Mouse (Mus musculus) embryonic facial prominence, embryonic 13.5 days (tissue): ENCODE measurements around the gene Clstn3. TPM values are rescaled to one million over a fixed set of nuclear protein-coding genes. Genes with fewer than 3 reads are reported as not detected.

Experiments used
- ATAC-seq: fragments of 200-750 bp; cut with Nextera tagmentation; 2 replicates; pipeline ENCODE4 v1.8.0; 2017; ENCODE audit warnings: low read depth; ENCODE audit not compliant: insufficient number of reproducible peaks, insufficient read depth, low FRiP score, low TSS enrichment
- H3K27ac ChIP-seq: fragments of 300-500 bp; sonication (generic); 2 replicates; pipeline ENCODE4 v1.5.1; 2015; ENCODE audit warnings: moderate library complexity, mild to moderate bottlenecking, inconsistent platforms
- H3K27me3 ChIP-seq: fragments of 300-500 bp; sonication (generic); 2 replicates; pipeline ENCODE4 v1.6.1; 2015; ENCODE audit warnings: mild to moderate bottlenecking, inconsistent platforms
- H3K36me3 ChIP-seq: fragments of 300-500 bp; sonication (generic); 2 replicates; pipeline ENCODE4 v1.6.1; 2015; ENCODE audit warnings: mild to moderate bottlenecking, inconsistent platforms
- H3K4me1 ChIP-seq: fragments of 300-500 bp; sonication (generic); 2 replicates; pipeline ENCODE4 v1.6.1; 2015; ENCODE audit warnings: inconsistent platforms
- H3K4me2 ChIP-seq: fragments of 300-500 bp; sonication (generic); 2 replicates; pipeline ENCODE4 v1.6.1; 2015; ENCODE audit warnings: moderate library complexity, mild to moderate bottlenecking, inconsistent platforms
- H3K4me3 ChIP-seq: fragments of 300-500 bp; sonication (generic); 2 replicates; pipeline ENCODE4 v1.5.1; 2015; ENCODE audit warnings: mild to moderate bottlenecking, inconsistent platforms
- H3K9ac ChIP-seq: fragments of 300-500 bp; sonication (generic); 2 replicates; pipeline ENCODE4 v1.6.1; 2015; ENCODE audit warnings: mild to moderate bottlenecking, inconsistent platforms
- H3K9me3 ChIP-seq: fragments of 300-500 bp; sonication (generic); 2 replicates; pipeline ENCODE4 v1.6.1; 2016; ENCODE audit warnings: inconsistent platforms
- WGBS: fragments of 180-500 bp; shearing (Covaris S2); methylation state at CpG from one replicate; pipeline ENCODE4 v1.1.7; 2015; ENCODE audit warnings: mixed read lengths; 5-methylcytosine and 5-hydroxymethylcytosine counted together
- polyA plus RNA-seq: library from polyadenylated mRNA; unstranded; fragments of >200 nt; fragmentation: Nextera tagmentation; extraction: Ambion mirVana; gene quantifications from 2 replicates; pipeline ENCODE4 v1.2.1, GENCODE M21; 2015

The Clstn3 gene
- polyA plus RNA-seq, 1 experiment from 2014 or later: 11.6 TPM

GRCm38 (mm10) chr6:124465299-124465698, 705 bp upstream of the Clstn3 start:
- Histone ChIP-seq H3K4me2 (peak overlapping the region; percentile 80), H3K27me3 (peaks cover 6% of the 10 kb centered on the region; the same call in 1 of the 2 replicates), H3K9me3 (no peaks in the 10 kb centered on the region), H3K4me1 (peaks cover 15% of the 10 kb centered on the region), H3K27ac (no peak overlapping the region), H3K9ac (peak overlapping the region; percentile 69), H3K36me3 (no peaks in the 10 kb centered on the region), H3K4me3 (peak overlapping the region; percentile 52)
- WGBS: 42% methylated on average over 6 of the region's 6 CpGs
- no peak for ATAC-seq

- no peak for ATAC-seq
- H3K4me3 ChIP-seq: peak overlapping the region; percentile 52
- H3K27me3 ChIP-seq: peaks cover 6% of the 10 kb centered on the region; the same call in 1 of the 2 replicates
- peak overlapping the region; percentile 80 for H3K4me2 ChIP-seq
- H3K36me3 ChIP-seq: no peaks in the 10 kb centered on the region
- H3K9ac ChIP-seq: peak overlapping the region; percentile 69
- WGBS: 22% methylated on average over 8 of the region's 8 CpGs
- H3K9me3 ChIP-seq: no peaks in the 10 kb centered on the region
- peaks cover 15% of the 10 kb centered on the region for H3K4me1 ChIP-seq
- H3K27ac ChIP-seq: no peak overlapping the region
Observed at GRCm38 (mm10) chr6:124463881-124464291, 708 bp downstream of the Clstn3 start.

GRCm38 (mm10) chr6:124459388-124459787, 5.2 kb downstream of the Clstn3 start:
- Histone ChIP-seq H3K9ac (no peak overlapping the region), H3K4me1 (peaks cover 8% of the 10 kb centered on the region), H3K4me2 (no peak overlapping the region), H3K27ac (no peak overlapping the region), H3K9me3 (no peaks in the 10 kb centered on the region), H3K4me3 (no peak overlapping the region), H3K27me3 (peaks cover 6% of the 10 kb centered on the region; the same call in 1 of the 2 replicates), H3K36me3 (0 out of 2 replicates have a peak, but pooled peaks cover 3% of the 10 kb centered on the region)
- no peak for ATAC-seq
- WGBS: 87% methylated on average over 4 of the region's 4 CpGs

GRCm38 (mm10) chr6:124458505-124458904, 6.1 kb downstream of the Clstn3 start:
- H3K9me3 ChIP-seq: no peaks in the 10 kb centered on the region
- no peak for ATAC-seq
- 81% methylated on average over 11 of the region's 11 CpGs for WGBS
- H3K36me3 ChIP-seq: 0 out of 2 replicates have a peak, but pooled peaks cover 3% of the 10 kb centered on the region
- no peak overlapping the region for H3K4me2 ChIP-seq
- no peaks in the 10 kb centered on the region for H3K27me3 ChIP-seq
- no peak overlapping the region for H3K9ac ChIP-seq
- H3K4me3 ChIP-seq: no peak overlapping the region
- H3K4me1 ChIP-seq: no peaks in the 10 kb centered on the region
- H3K27ac ChIP-seq: no peak overlapping the region

- no peaks in the 10 kb centered on the region for H3K4me1 ChIP-seq
- WGBS: 92% methylated on average over 5 of the region's 5 CpGs
Observed at GRCm38 (mm10) chr6:124457827-124458226, 6.8 kb downstream of the Clstn3 start.

GRCm38 (mm10) chr6:124456243-124456642, 8.4 kb downstream of the Clstn3 start:
- H3K9me3 ChIP-seq: no peaks in the 10 kb centered on the region
- no peaks in the 10 kb centered on the region for H3K27me3 ChIP-seq
- H3K9ac ChIP-seq: no peak overlapping the region
- H3K27ac ChIP-seq: no peak overlapping the region
- H3K4me1 ChIP-seq: no peaks in the 10 kb centered on the region
- H3K4me2 ChIP-seq: no peak overlapping the region
- no peak for ATAC-seq
- H3K36me3 ChIP-seq: 0 out of 2 replicates have a peak, but pooled peaks cover 3% of the 10 kb centered on the region
- WGBS: 92% methylated on average over 5 of the region's 5 CpGs
- H3K4me3 ChIP-seq: no peak overlapping the region

More at GRCm38 (mm10) chr6:124457827-124458226, 6.8 kb downstream of the Clstn3 start:
- Histone ChIP-seq H3K27me3 (no peaks in the 10 kb centered on the region), H3K36me3 (0 out of 2 replicates have a peak, but pooled peaks cover 3% of the 10 kb centered on the region), H3K9ac (no peak overlapping the region), H3K9me3 (no peaks in the 10 kb centered on the region), H3K27ac (no peak overlapping the region), H3K4me2 (no peak overlapping the region), H3K4me3 (no peak overlapping the region)
- ATAC-seq: no peak

GRCm38 (mm10) chr6:124453756-124454155, 10.8 kb downstream of the Clstn3 start:
- 52% methylated on average over 4 of the region's 4 CpGs for WGBS
- no peaks in the 10 kb centered on the region for H3K4me1 ChIP-seq
- 0 out of 2 replicates have a peak, but pooled peaks cover 3% of the 10 kb centered on the region for H3K36me3 ChIP-seq
- no peak overlapping the region for H3K27ac ChIP-seq
- no peak for ATAC-seq
- H3K9ac ChIP-seq: no peak overlapping the region
- H3K9me3 ChIP-seq: no peaks in the 10 kb centered on the region
- H3K4me2 ChIP-seq: no peak overlapping the region
- H3K27me3 ChIP-seq: no peaks in the 10 kb centered on the region
- no peak overlapping the region for H3K4me3 ChIP-seq

- no peaks in the 10 kb centered on the region for H3K9me3 ChIP-seq
- no peak for ATAC-seq
- no peak overlapping the region for H3K4me3 ChIP-seq
- 74% methylated on average over 3 of the region's 3 CpGs for WGBS
- no peaks in the 10 kb centered on the region for H3K4me1 ChIP-seq
- H3K4me2 ChIP-seq: no peak overlapping the region
- no peaks in the 10 kb centered on the region for H3K36me3 ChIP-seq
- no peak overlapping the region for H3K9ac ChIP-seq
- no peaks in the 10 kb centered on the region for H3K27me3 ChIP-seq
- H3K27ac ChIP-seq: no peak overlapping the region
Observed at GRCm38 (mm10) chr6:124451995-124452394, 12.6 kb downstream of the Clstn3 start.

GRCm38 (mm10) chr6:124449668-124450383, 14.8 kb downstream of the Clstn3 start:
- no peaks in the 10 kb centered on the region for H3K9me3 ChIP-seq
- no peaks in the 10 kb centered on the region for H3K27me3 ChIP-seq
- 82% methylated on average over 18 of the region's 18 CpGs for WGBS
- no peak overlapping the region for H3K4me3 ChIP-seq
- no peak overlapping the region for H3K27ac ChIP-seq
- H3K4me2 ChIP-seq: no peak overlapping the region
- H3K4me1 ChIP-seq: no peaks in the 10 kb centered on the region
- H3K9ac ChIP-seq: no peak overlapping the region
- no peaks in the 10 kb centered on the region for H3K36me3 ChIP-seq
- ATAC-seq: no peak

GRCm38 (mm10) chr6:124448959-124449667, 15.5 kb downstream of the Clstn3 start:
- Histone ChIP-seq H3K4me3 (no peak overlapping the region), H3K4me2 (no peak overlapping the region), H3K36me3 (no peaks in the 10 kb centered on the region), H3K9me3 (no peaks in the 10 kb centered on the region), H3K9ac (no peak overlapping the region), H3K4me1 (no peaks in the 10 kb centered on the region), H3K27ac (no peak overlapping the region), H3K27me3 (no peaks in the 10 kb centered on the region)
- ATAC-seq: no peak
- 94% methylated on average over 16 of the region's 16 CpGs for WGBS

- Histone ChIP-seq H3K4me3 (no peak overlapping the region), H3K4me2 (no peak overlapping the region), H3K4me1 (no peaks in the 10 kb centered on the region), H3K27ac (no peak overlapping the region), H3K9ac (no peak overlapping the region), H3K9me3 (no peaks in the 10 kb centered on the region), H3K36me3 (no peaks in the 10 kb centered on the region), H3K27me3 (no peaks in the 10 kb centered on the region)
- 74% methylated on average over 10 of the region's 10 CpGs for whole genome bisulfite sequencing
- ATAC-seq: no peak
Observed at GRCm38 (mm10) chr6:124448186-124448852, 16.3 kb downstream of the Clstn3 start.
